Comparison of ENCODE assay signal across 16 mouse cellular contexts in the genomic region with DNA sequence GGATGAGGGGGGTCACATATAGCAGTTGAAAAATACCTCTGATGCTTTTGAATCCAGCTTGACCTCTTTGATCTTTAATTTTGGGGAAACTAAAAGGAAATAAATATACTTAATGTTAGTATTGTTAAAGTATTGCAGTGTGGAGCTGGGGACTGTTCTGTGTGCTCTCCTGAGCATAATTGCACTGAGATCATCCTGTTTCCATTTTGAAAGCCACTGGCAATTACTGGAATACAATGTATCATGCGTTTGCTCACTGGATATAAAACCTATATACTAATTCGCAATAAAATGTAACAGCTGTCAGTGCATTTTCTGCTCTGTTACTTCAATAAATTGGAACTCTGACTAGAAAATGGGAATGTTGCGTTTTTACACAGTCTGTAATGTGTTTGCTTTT.
DNase-seq lines count a peak whose midpoint lies in the region; ATAC-seq and TF ChIP-seq lines count a peak whose summit lies in the region.
"Had no signal": no experiment of that assay in that cellular context is flagged by ENCODE, and none has a peak within 500 bp of the region (broad histone marks: within the 10 kb centered on the region; RNA-seq: fewer than 3 reads in every experiment).

No protein-coding gene starts in this region.

- H3K9me3 ChIP-seq in hindbrain, embryonic 12.5 days (replicated peaks): no peaks in the 10 kb centered on the region
- no peaks in the 10 kb centered on the region for H3K9me3 ChIP-seq in hindbrain, embryonic 11.5 days (ENCODE audit: control insufficient read depth, low read length)
- no peaks in the 10 kb centered on the region for H3K9me3 ChIP-seq in embryonic facial prominence, embryonic 14.5 days (ENCODE audit: control insufficient read depth, low read length)
- H3K9me3 ChIP-seq in hindbrain, embryonic 14.5 days (ENCODE audit: control insufficient read depth, low read length): no peaks in the 10 kb centered on the region
- H3K9me3 ChIP-seq in midbrain, postnatal 0 days (ENCODE audit: low read length): no peaks in the 10 kb centered on the region
- H3K9me3 ChIP-seq: intestine, embryonic 15.5 days had no signal

- H3K4me1 ChIP-seq in hindbrain, embryonic 12.5 days: peaks cover 30% of the 10 kb centered on the region
- no peaks in the 10 kb centered on the region; the same call in none of the 2 replicates for H3K4me1 ChIP-seq in hindbrain, embryonic 11.5 days (replicated peaks; ENCODE audit: control insufficient read depth, insufficient read depth, low read length)
- H3K4me1 ChIP-seq in embryonic facial prominence, embryonic 14.5 days (ENCODE audit: control insufficient read depth, insufficient read depth, low read length): peaks cover 4% of the 10 kb centered on the region
- peaks cover 32% of the 10 kb centered on the region for H3K4me1 ChIP-seq in hindbrain, embryonic 14.5 days (replicated peaks; ENCODE audit: control insufficient read depth, insufficient read depth, low read length)
- no peaks in the 10 kb centered on the region for H3K4me1 ChIP-seq in midbrain, postnatal 0 days (ENCODE audit: insufficient read depth, low read length)
- H3K4me1 ChIP-seq: intestine, embryonic 15.5 days had no signal

- no peak for DNase-seq in hindbrain, embryonic 11.5 days (ENCODE audit: low spot score)
- DNase-seq in embryonic facial prominence, embryonic 14.5 days (ENCODE audit: low spot score): no peak
- peak; percentile 35 for DNase-seq in hindbrain, embryonic 14.5 days (ENCODE audit: low spot score)
- no peak for DNase-seq in midbrain, postnatal 0 days (ENCODE audit: low spot score)
- no peak for DNase-seq in thymus, postnatal 25 days
- DNase-seq in gastrocnemius, postnatal 14 days: no peak
- DNase-seq: adrenal gland, adult 2 months; B cell, adult 2 months; cerebellum, postnatal 14 days; kidney, postnatal 14 days; liver; lung, embryonic 14.5 days; right cerebral cortex, adult 18-20 months had no signal

- H3K4me3 ChIP-seq in hindbrain, embryonic 12.5 days: no peak overlapping the region
- H3K4me3 ChIP-seq in hindbrain, embryonic 11.5 days (ENCODE audit: low read depth, low read length): no peak overlapping the region
- no peak overlapping the region for H3K4me3 ChIP-seq in embryonic facial prominence, embryonic 14.5 days (ENCODE audit: low read depth, low read length)
- H3K4me3 ChIP-seq in hindbrain, embryonic 14.5 days (replicated peaks; ENCODE audit: low read length): no peak overlapping the region
- H3K4me3 ChIP-seq in midbrain, postnatal 0 days (ENCODE audit: low read depth, low read length): no peak overlapping the region
- H3K4me3 ChIP-seq: intestine, embryonic 15.5 days had no signal

- H3K4me2 ChIP-seq in hindbrain, embryonic 12.5 days (replicated peaks): no peak overlapping the region
- no peak overlapping the region for H3K4me2 ChIP-seq in hindbrain, embryonic 11.5 days (replicated peaks; ENCODE audit: low read depth, low read length)
- H3K4me2 ChIP-seq in embryonic facial prominence, embryonic 14.5 days (ENCODE audit: low read depth, low read length): peak overlapping the region; percentile 51; the same call in 1 of the 2 replicates
- H3K4me2 ChIP-seq in hindbrain, embryonic 14.5 days (replicated peaks): peak overlapping the region; percentile 49
- H3K4me2 ChIP-seq in midbrain, postnatal 0 days (ENCODE audit: low read depth, low read length, poor library complexity, severe bottlenecking): no peak overlapping the region

- H3K27ac ChIP-seq in hindbrain, embryonic 12.5 days: peak overlapping the region; percentile 66; the same call in 1 of the 2 replicates
- H3K27ac ChIP-seq in hindbrain, embryonic 11.5 days (ENCODE audit: low read depth, low read length): no peak overlapping the region
- H3K27ac ChIP-seq in embryonic facial prominence, embryonic 14.5 days (replicated peaks; ENCODE audit: low read depth, low read length): no peak overlapping the region
- peak overlapping the region; percentile 58; the same call in 1 of the 2 replicates for H3K27ac ChIP-seq in hindbrain, embryonic 14.5 days
- H3K27ac ChIP-seq in midbrain, postnatal 0 days (ENCODE audit: low read depth, low read length): peak overlapping the region; percentile 62; the same call in 1 of the 2 replicates
- H3K27ac ChIP-seq: intestine, embryonic 15.5 days had no signal

- H3K9ac ChIP-seq in hindbrain, embryonic 12.5 days: no peak overlapping the region
- H3K9ac ChIP-seq in hindbrain, embryonic 11.5 days (ENCODE audit: low read depth, low read length): no peak overlapping the region
- no peak overlapping the region for H3K9ac ChIP-seq in embryonic facial prominence, embryonic 14.5 days (ENCODE audit: low read depth, low read length)
- no peak overlapping the region for H3K9ac ChIP-seq in hindbrain, embryonic 14.5 days
- no peak overlapping the region for H3K9ac ChIP-seq in midbrain, postnatal 0 days (replicated peaks; ENCODE audit: low read length, poor library complexity, severe bottlenecking)
- H3K9ac ChIP-seq: intestine, embryonic 15.5 days; lung, embryonic 14.5 days had no signal

- no peaks in the 10 kb centered on the region for H3K36me3 ChIP-seq in hindbrain, embryonic 12.5 days
- no peaks in the 10 kb centered on the region for H3K36me3 ChIP-seq in hindbrain, embryonic 11.5 days (ENCODE audit: control insufficient read depth, insufficient read depth, low read length)
- no peaks in the 10 kb centered on the region for H3K36me3 ChIP-seq in embryonic facial prominence, embryonic 14.5 days (ENCODE audit: control insufficient read depth, insufficient read depth, low read length)
- H3K36me3 ChIP-seq in hindbrain, embryonic 14.5 days (replicated peaks; ENCODE audit: control insufficient read depth, insufficient read depth): no peaks in the 10 kb centered on the region
- no peaks in the 10 kb centered on the region for H3K36me3 ChIP-seq in midbrain, postnatal 0 days (ENCODE audit: insufficient read depth, low read length)
- H3K36me3 ChIP-seq: intestine, embryonic 15.5 days had no signal

- no peak for TF ChIP-seq CTCF in midbrain, postnatal 0 days (IDR thresholded peaks at IDR 0.05)

- WGBS in hindbrain, embryonic 12.5 days: 65% methylated on average over 3 of the region's 3 CpGs
- WGBS in hindbrain, embryonic 11.5 days: 80% methylated on average over 3 of the region's 3 CpGs
- 55% methylated on average over 3 of the region's 3 CpGs for WGBS in embryonic facial prominence, embryonic 14.5 days
- WGBS in hindbrain, embryonic 14.5 days: 47% methylated on average over 3 of the region's 3 CpGs
- WGBS in midbrain, postnatal 0 days: 57% methylated on average over 3 of the region's 3 CpGs

- intact Hi-C loops in gastrocnemius, postnatal 14 days (cut with DNase I; ENCODE audit: low total_unique reads): no loop called here

- no peaks in the 10 kb centered on the region for H3K27me3 ChIP-seq in hindbrain, embryonic 12.5 days
- H3K27me3 ChIP-seq in hindbrain, embryonic 11.5 days (ENCODE audit: control insufficient read depth, insufficient read depth, low read length): no peaks in the 10 kb centered on the region
- H3K27me3 ChIP-seq in embryonic facial prominence, embryonic 14.5 days (replicated peaks; ENCODE audit: control insufficient read depth, insufficient read depth, low read length): no peaks in the 10 kb centered on the region
- no peaks in the 10 kb centered on the region for H3K27me3 ChIP-seq in hindbrain, embryonic 14.5 days (ENCODE audit: control insufficient read depth, insufficient read depth, low read length)
- H3K27me3 ChIP-seq in midbrain, postnatal 0 days (ENCODE audit: insufficient read depth, low read length): no peaks in the 10 kb centered on the region
- H3K27me3 ChIP-seq: intestine, embryonic 15.5 days had no signal

- no peak for ATAC-seq in hindbrain, embryonic 12.5 days (ENCODE audit: low FRiP score)
- no peak for ATAC-seq in hindbrain, embryonic 11.5 days (ENCODE audit: low FRiP score)
- no peak for ATAC-seq in embryonic facial prominence, embryonic 14.5 days (ENCODE audit: low read depth)
- ATAC-seq in hindbrain, embryonic 14.5 days (ENCODE audit: low FRiP score): no peak
- ATAC-seq in midbrain, postnatal 0 days (ENCODE audit: low FRiP score): no peak
- no peak for ATAC-seq in cerebellum, adult (ENCODE audit: insufficient number of reproducible peaks, low FRiP score, low TSS enrichment)

Comparison
In these comparisons a context has a peak if more than half of its experiments do, and no peak if none do; other contexts are left out.
1. H3K27ac ChIP-seq: peak in hindbrain, embryonic 12.5 days (single experiment), hindbrain, embryonic 14.5 days (single experiment) and midbrain, postnatal 0 days (single experiment); none in hindbrain, embryonic 11.5 days (single experiment) and embryonic facial prominence, embryonic 14.5 days (single experiment).
2. H3K4me2 ChIP-seq: peak in embryonic facial prominence, embryonic 14.5 days (single experiment) and hindbrain, embryonic 14.5 days (single experiment); none in hindbrain, embryonic 12.5 days (single experiment), hindbrain, embryonic 11.5 days (single experiment) and midbrain, postnatal 0 days (single experiment).